Mouse (Mus musculus) midbrain, embryonic 16.5 days (tissue): ENCODE results near the gene Fam166a. TPM values are rescaled to one million over a fixed set of nuclear protein-coding genes. Genes with fewer than 3 reads are reported as not detected.

Experiments used
- ATAC-seq: fragments of 200-750 bp; cut with Nextera tagmentation; 2 replicates; pipeline ENCODE4 v1.8.0; 2017; ENCODE audit warnings: moderate TSS enrichment
- H3K27ac ChIP-seq: fragments of 300-500 bp; sonication (generic); 2 replicates; pipeline ENCODE4 v1.5.1; 2014; ENCODE audit warnings: mild to moderate bottlenecking, low read length, mixed read lengths
- H3K27me3 ChIP-seq: fragments of 300-500 bp; sonication (generic); 2 replicates; pipeline ENCODE4 v1.6.1; 2014; ENCODE audit warnings: low read depth, low read length, mixed read lengths; ENCODE audit not compliant: control insufficient read depth, insufficient read depth
- H3K36me3 ChIP-seq: fragments of 300-500 bp; sonication (generic); 2 replicates; pipeline ENCODE4 v1.6.1; 2014; ENCODE audit warnings: mild to moderate bottlenecking, low read length, moderate library complexity, mixed read lengths; ENCODE audit not compliant: control insufficient read depth, insufficient read depth
- H3K4me1 ChIP-seq: fragments of 300-500 bp; sonication (generic); 2 replicates; pipeline ENCODE4 v1.6.1; 2014; ENCODE audit warnings: mild to moderate bottlenecking, low read length, mixed read lengths; ENCODE audit not compliant: control insufficient read depth, insufficient read depth
- H3K4me2 ChIP-seq: fragments of 300-500 bp; sonication (generic); 2 replicates; pipeline ENCODE4 v1.6.1; 2014; ENCODE audit warnings: mild to moderate bottlenecking, low read length, mixed read lengths
- H3K4me3 ChIP-seq: fragments of 300-500 bp; sonication (generic); 2 replicates; pipeline ENCODE4 v1.5.1; 2014; ENCODE audit warnings: low read depth, mild to moderate bottlenecking, low read length, moderate library complexity, mixed read lengths
- H3K9ac ChIP-seq: fragments of 300-500 bp; sonication (generic); 2 replicates; pipeline ENCODE4 v1.6.1; 2014; ENCODE audit warnings: low read depth, low read length, mixed read lengths
- H3K9me3 ChIP-seq: fragments of 300-500 bp; sonication (generic); replicated peaks from 2 replicates; pipeline ENCODE4 v1.6.1; 2014; ENCODE audit warnings: mild to moderate bottlenecking, low read length, mixed read lengths; ENCODE audit not compliant: control insufficient read depth, poor library complexity, severe bottlenecking
- WGBS: fragments of 180-500 bp; shearing (Covaris S2); extraction: QIAGEN DNeasy Blood & Tissue Kit; methylation state at CpG from one replicate; pipeline ENCODE4 v1.1.7; 2014; 5-methylcytosine and 5-hydroxymethylcytosine counted together
- polyA plus RNA-seq: library from polyadenylated mRNA; unstranded; fragments of >200 nt; fragmentation: Nextera tagmentation; extraction: Ambion mirVana; gene quantifications from 2 replicates; pipeline ENCODE4 v1.2.1, GENCODE M21; 2015

Gene Fam166a
- polyA plus RNA-seq, 1 experiment from 2014 or later, result 0.43 TPM

GRCm38 (mm10) chr2:25240723-25241437 lies 22.3 kb downstream of the Fam166a start:
- peak overlapping the region; percentile 49 for H3K9ac ChIP-seq
- 1% methylated on average over 29 of the region's 29 CpGs for WGBS
- H3K4me2 ChIP-seq, result peak overlapping the region; percentile 92
- no peaks in the 10 kb centered on the region for H3K9me3 ChIP-seq
- peaks cover 3% of the 10 kb centered on the region; the same call in 1 of the 2 replicates for H3K36me3 ChIP-seq
- ATAC-seq, result peak; percentile 79
- peaks cover 20% of the 10 kb centered on the region for H3K4me1 ChIP-seq
- H3K4me3 ChIP-seq, result peak overlapping the region; percentile 77
- H3K27me3 ChIP-seq, result no peaks in the 10 kb centered on the region
- peak overlapping the region; percentile 82 for H3K27ac ChIP-seq

GRCm38 (mm10) chr2:25241438-25241775 lies 22.9 kb downstream of the Fam166a start:
- H3K4me2 ChIP-seq, result peak overlapping the region; percentile 92
- peaks cover 20% of the 10 kb centered on the region for H3K4me1 ChIP-seq
- peaks cover 5% of the 10 kb centered on the region; the same call in 1 of the 2 replicates for H3K36me3 ChIP-seq
- peak overlapping the region; percentile 82 for H3K27ac ChIP-seq
- WGBS, result 18% methylated on average over 6 of the region's 6 CpGs
- H3K4me3 ChIP-seq, result peak overlapping the region; percentile 77
- ATAC-seq, result peak; percentile 50
- H3K9me3 ChIP-seq, result no peaks in the 10 kb centered on the region
- peak overlapping the region; percentile 96 for H3K9ac ChIP-seq
- no peaks in the 10 kb centered on the region for H3K27me3 ChIP-seq

- peak within 1 kb of the TSS; percentile 92 for H3K4me2 ChIP-seq
- 0% methylated on average over 33 of the region's 59 CpGs for WGBS
Measured at GRCm38 (mm10) chr2:25242101-25242506, 23.6 kb downstream of the Fam166a start, which contains the start of the genes Rnf208 and Cysrt1. Rnf208 (plus strand) TSS chr2:25242255. Cysrt1 (minus strand) TSS chr2:25242452.

GRCm38 (mm10) chr2:25243342-25243741 lies 24.8 kb downstream of the Fam166a start:
- H3K9ac ChIP-seq, result peak overlapping the region; percentile 96
- peak overlapping the region; percentile 77 for H3K4me3 ChIP-seq
- peaks cover 9% of the 10 kb centered on the region; the same call in 1 of the 2 replicates for H3K36me3 ChIP-seq
- no peak overlapping the region for H3K27ac ChIP-seq
- no peak for ATAC-seq
- 83% methylated on average over 8 of the region's 8 CpGs for WGBS
- no peaks in the 10 kb centered on the region for H3K27me3 ChIP-seq
- peaks cover 20% of the 10 kb centered on the region for H3K4me1 ChIP-seq
- H3K4me2 ChIP-seq, result peak overlapping the region; percentile 92
- H3K9me3 ChIP-seq, result no peaks in the 10 kb centered on the region

More at GRCm38 (mm10) chr2:25242101-25242506, 23.6 kb downstream of the Fam166a start, which contains the start of the genes Rnf208 and Cysrt1:
- Histone ChIP-seq H3K9ac (peak within 1 kb of the TSS; percentile 96), H3K27ac (peak within 1 kb of the TSS; percentile 82), H3K27me3 (no peaks in the 10 kb centered on the region), H3K9me3 (no peaks in the 10 kb centered on the region), H3K4me3 (peak within 1 kb of the TSS; percentile 77), H3K4me1 (peaks cover 20% of the 10 kb centered on the region), H3K36me3 (peaks cover 5% of the 10 kb centered on the region; the same call in 1 of the 2 replicates)
- ATAC-seq, result peak; percentile 61

GRCm38 (mm10) chr2:25244144-25244543 lies 25.6 kb downstream of the Fam166a start:
- H3K9ac ChIP-seq, result no peak overlapping the region
- H3K27ac ChIP-seq, result no peak overlapping the region
- WGBS, result 90% methylated on average over 4 of the region's 4 CpGs
- no peak overlapping the region for H3K4me3 ChIP-seq
- H3K4me2 ChIP-seq, result no peak overlapping the region; the same call in 1 of the 2 replicates
- H3K9me3 ChIP-seq, result no peaks in the 10 kb centered on the region
- H3K27me3 ChIP-seq, result no peaks in the 10 kb centered on the region
- peaks cover 12% of the 10 kb centered on the region for H3K36me3 ChIP-seq
- H3K4me1 ChIP-seq, result peaks cover 20% of the 10 kb centered on the region
- no peak for ATAC-seq

GRCm38 (mm10) chr2:25246183-25247072 lies 27.9 kb downstream of the Fam166a start, which contains the start of gene AL732309.1:
AL732309.1 (minus strand) TSS chr2:25246863.
- peaks cover 12% of the 10 kb centered on the region for H3K4me1 ChIP-seq
- H3K9me3 ChIP-seq, result no peaks in the 10 kb centered on the region
- peaks cover 15% of the 10 kb centered on the region for H3K36me3 ChIP-seq
- no peak within 1 kb of the TSS for H3K9ac ChIP-seq
- no peaks in the 10 kb centered on the region for H3K27me3 ChIP-seq
- H3K4me3 ChIP-seq, result no peak within 1 kb of the TSS
- 92% methylated on average over 10 of the region's 10 CpGs for WGBS
- no peak within 1 kb of the TSS for H3K4me2 ChIP-seq
- ATAC-seq, result no peak
- no peak within 1 kb of the TSS for H3K27ac ChIP-seq

GRCm38 (mm10) chr2:25252331-25252730 lies 33.8 kb downstream of the Fam166a start:
- Histone ChIP-seq H3K4me2 (no peak overlapping the region), H3K36me3 (peaks cover 13% of the 10 kb centered on the region), H3K4me3 (no peak overlapping the region), H3K9ac (no peak overlapping the region), H3K4me1 (peaks cover 19% of the 10 kb centered on the region), H3K9me3 (no peaks in the 10 kb centered on the region), H3K27ac (no peak overlapping the region), H3K27me3 (no peaks in the 10 kb centered on the region)
- ATAC-seq, result no peak
- WGBS, result 80% methylated on average over 1 of the region's 1 CpGs

- peak; percentile 91 for ATAC-seq
- peaks cover 23% of the 10 kb centered on the region for H3K4me1 ChIP-seq
- H3K4me2 ChIP-seq, result peak within 1 kb of the TSS; percentile 99
Measured at GRCm38 (mm10) chr2:25255284-25255779, 36.8 kb downstream of the Fam166a start, which contains the start of gene Tmem203. Tmem203 (plus strand) TSS chr2:25255439.

More at GRCm38 (mm10) chr2:25255284-25255779, 36.8 kb downstream of the Fam166a start, which contains the start of gene Tmem203:
- Histone ChIP-seq H3K9ac (peak within 1 kb of the TSS; percentile 89), H3K27me3 (no peaks in the 10 kb centered on the region), H3K36me3 (0 out of 2 replicates have a peak, but pooled peaks cover 4% of the 10 kb centered on the region), H3K4me3 (peak within 1 kb of the TSS; percentile 97), H3K9me3 (no peaks in the 10 kb centered on the region), H3K27ac (peak within 1 kb of the TSS; percentile 83)
- under 1% methylated on average over 39 of the region's 39 CpGs for WGBS
